Mouse (Mus musculus) CH12.LX (cell line): ENCODE measurements at regions not wholly inside any gene's neighbourhood (a gene's known extent, or its start where the extent isn't known, plus 50 kb on each side); places are given as distances from the start of the nearest gene placed in this dataset.

Source experiments
- DNase-seq: peaks from one replicate; pipeline ENCODE4 v3.0.0-alpha.2; 2013; ENCODE audit errors: extremely low read depth
- H3K27ac ChIP-seq: 2 replicates; pipeline ENCODE4 v1.5.1; 2012; ENCODE audit warnings: low read depth, mild to moderate bottlenecking, control low read depth, moderate library complexity; ENCODE audit not compliant: insufficient read depth
- H3K27me3 ChIP-seq: replicated peaks from 2 replicates; pipeline ENCODE3; 2012; ENCODE audit warnings: inconsistent platforms
- H3K36me3 ChIP-seq, 2 experiments: replicated peaks in 1 of 2; 2 replicates each; pipeline versions ENCODE3 to v1.6.1; 2012; ENCODE audit warnings: inconsistent platforms in 1 of 2, low read length in 1 of 2, mild to moderate bottlenecking in 1 of 2, mixed read lengths in 1 of 2, moderate library complexity in 1 of 2; ENCODE audit not compliant: control insufficient read depth in 1 of 2, insufficient read depth in 1 of 2
- H3K4me1 ChIP-seq, 2 experiments: 2 replicates each; pipeline ENCODE4 v1.6.1; 2012; ENCODE audit warnings: inconsistent platforms in 1 of 2, moderate library complexity in 1 of 2; ENCODE audit not compliant: insufficient read depth in 2 of 2, control insufficient read depth in 1 of 2
- H3K4me2 ChIP-seq: 2 replicates; pipeline ENCODE4 v1.6.1; 2012; ENCODE audit warnings: low read depth, mild to moderate bottlenecking, control low read depth; ENCODE audit not compliant: poor library complexity, insufficient read depth, severe bottlenecking
- H3K4me3 ChIP-seq, 3 experiments: fragments of 150-350 bp in 1 of 3; sonication (generic) in 1 of 3; replicated peaks in 1 of 3; 2 replicates each; pipeline versions ENCODE3 to v1.5.1; 2011 to 2012; ENCODE audit warnings: low read depth in 2 of 3, low read length in 2 of 3, mild to moderate bottlenecking in 2 of 3, moderate library complexity in 2 of 3, control low read depth in 1 of 3, improper control_type of control experiment in 1 of 3, inconsistent platforms in 1 of 3, mixed read lengths in 1 of 3; ENCODE audit not compliant: poor library complexity in 1 of 3
- H3K79me2 ChIP-seq: replicated peaks from 2 replicates; pipeline ENCODE4 v1.6.1; 2012; ENCODE audit warnings: mild to moderate bottlenecking, moderate library complexity; ENCODE audit not compliant: control insufficient read depth, poor library complexity, insufficient read depth, severe bottlenecking; ENCODE audit errors: extremely low read depth
- H3K9ac ChIP-seq: 2 replicates; pipeline ENCODE4 v1.6.1; 2012; ENCODE audit warnings: low read depth, mild to moderate bottlenecking, control low read depth, moderate library complexity; ENCODE audit not compliant: insufficient read depth
- H3K9me3 ChIP-seq: replicated peaks from 2 replicates; pipeline ENCODE3; 2012; ENCODE audit warnings: low read length, inconsistent platforms, mixed read lengths
- CTCF ChIP-seq, 2 experiments: IDR thresholded peaks in 1 of 2; conservative IDR thresholded peaks in 1 of 2; 2 replicates each; pipeline ENCODE4 v1.5.1; 2011 to 2012; ENCODE audit warnings: low read depth in 2 of 2, low read length in 2 of 2, improper control_type of control experiment in 1 of 2, inconsistent platforms in 1 of 2, mild to moderate bottlenecking in 1 of 2, moderate library complexity in 1 of 2
- E2F4 ChIP-seq: IDR thresholded peaks from 2 replicates; pipeline ENCODE4 v1.6.1; 2011; ENCODE audit warnings: low read depth, low read length, improper control_type of control experiment; ENCODE audit not compliant: insufficient replicate concordance
- EP300 ChIP-seq: IDR thresholded peaks from 2 replicates; pipeline ENCODE4 v1.6.1; 2011; ENCODE audit warnings: low read length, improper control_type of control experiment
- ETS1 ChIP-seq: conservative IDR thresholded peaks from 2 replicates; pipeline ENCODE4 v1.6.1; 2012; ENCODE audit warnings: low read depth, mild to moderate bottlenecking, inconsistent platforms, low read length, improper control_type of control experiment, moderate library complexity
- GABPA ChIP-seq: IDR thresholded peaks from 2 replicates; pipeline ENCODE4 v1.6.1; 2012; ENCODE audit warnings: low read depth, low read length, improper control_type of control experiment, inconsistent platforms; ENCODE audit not compliant: insufficient replicate concordance
- HCFC1 ChIP-seq: IDR thresholded peaks from 2 replicates; pipeline ENCODE4 v1.6.1; 2012; ENCODE audit warnings: low read depth, mild to moderate bottlenecking, inconsistent platforms, low read length, improper control_type of control experiment
- IRF4 ChIP-seq: IDR thresholded peaks from 2 replicates; pipeline ENCODE4 v1.6.1; 2014; ENCODE audit warnings: low read depth, mild to moderate bottlenecking, inconsistent platforms, low read length, improper control_type of control experiment
- JUND ChIP-seq: conservative IDR thresholded peaks from 2 replicates; pipeline ENCODE4 v1.6.1; 2011; ENCODE audit warnings: low read depth, low read length, improper control_type of control experiment
- KAT2A ChIP-seq: IDR thresholded peaks from 2 replicates; pipeline ENCODE4 v1.6.1; 2012; ENCODE audit warnings: low read length, improper control_type of control experiment, inconsistent platforms; ENCODE audit not compliant: insufficient replicate concordance
- MAX ChIP-seq: IDR thresholded peaks from 2 replicates; pipeline ENCODE4 v1.6.1; 2011; ENCODE audit warnings: low read length, improper control_type of control experiment
- MAZ ChIP-seq: IDR thresholded peaks from 2 replicates; pipeline ENCODE4 v1.6.1; 2012; ENCODE audit warnings: low read depth, mild to moderate bottlenecking, inconsistent platforms, low read length, improper control_type of control experiment, moderate library complexity
- MXI1 ChIP-seq: IDR thresholded peaks from 2 replicates; pipeline ENCODE4 v1.6.1; 2011; ENCODE audit warnings: mild to moderate bottlenecking, low read depth, low read length, improper control_type of control experiment
- MYC ChIP-seq: IDR thresholded peaks from 2 replicates; pipeline ENCODE4 v1.6.1; 2011; ENCODE audit warnings: low read depth, mild to moderate bottlenecking, improper control_type of control experiment, low read length
- NELFE ChIP-seq: IDR thresholded peaks from 2 replicates; pipeline ENCODE4 v1.6.1; 2011; ENCODE audit warnings: low read depth, low read length, improper control_type of control experiment
- NRF1 ChIP-seq: IDR thresholded peaks from 2 replicates; pipeline ENCODE4 v1.6.1; 2014; ENCODE audit warnings: low read depth, mild to moderate bottlenecking, inconsistent platforms, low read length, improper control_type of control experiment, moderate library complexity
- PAX5 ChIP-seq: IDR thresholded peaks from 2 replicates; pipeline ENCODE4 v1.6.1; 2012; ENCODE audit warnings: low read length, inconsistent platforms, mixed read lengths
- POLR2AphosphoS2 ChIP-seq: IDR thresholded peaks from 2 replicates; pipeline ENCODE4 v1.6.1; 2011; ENCODE audit warnings: low read depth, low read length, improper control_type of control experiment
- RAD21 ChIP-seq: IDR thresholded peaks from 2 replicates; pipeline ENCODE4 v1.6.1; 2011; ENCODE audit warnings: low read depth, mild to moderate bottlenecking, low read length, improper control_type of control experiment, moderate library complexity
- SIN3A ChIP-seq: IDR thresholded peaks from 2 replicates; pipeline ENCODE4 v1.6.1; 2012; ENCODE audit warnings: low read length, improper control_type of control experiment, inconsistent platforms
- TCF12 ChIP-seq: IDR thresholded peaks from 2 replicates; pipeline ENCODE4 v1.6.1; 2014; ENCODE audit warnings: low read depth, mild to moderate bottlenecking, inconsistent platforms, low read length, improper control_type of control experiment
- USF2 ChIP-seq: conservative IDR thresholded peaks from 2 replicates; pipeline ENCODE4 v1.6.1; 2011; ENCODE audit warnings: low read depth, low read length, improper control_type of control experiment
- ZC3H11A ChIP-seq: IDR thresholded peaks from 2 replicates; pipeline ENCODE4 v1.6.1; 2012; ENCODE audit warnings: low read depth, mild to moderate bottlenecking, inconsistent platforms, low read length, improper control_type of control experiment
- ZMIZ1 ChIP-seq: IDR thresholded peaks from 2 replicates; pipeline ENCODE4 v1.6.1; 2012; ENCODE audit warnings: low read depth, mild to moderate bottlenecking, inconsistent platforms, low read length, improper control_type of control experiment
- dilution Hi-C: fragments of 300-500 bp; cut with MboI; formaldehyde crosslinking; loops from 2 replicates; pipeline ENCODE4 v1.14.3; 2020; ENCODE audit warnings: low sequenced_read_pairs; ENCODE audit not compliant: extremely low pct_unique_long_range_greater_than_20kb, extremely low pct_ligation_motif_present
- in situ Hi-C: fragments of 300-500 bp; cut with MboI; formaldehyde crosslinking; loops from 3 replicates; pipeline ENCODE4 v1.14.3; 2019; ENCODE audit warnings: low sequenced_read_pairs, low pct_ligation_motif_present, low pct_unique_long_range_greater_than_20kb, mixed read lengths

- Histone ChIP-seq H3K4me2 (no peak overlapping the region), H3K36me3 (no peaks in the 10 kb centered on the region), H3K4me1 (no peaks in the 10 kb centered on the region), H3K79me2 (no peaks in the 10 kb centered on the region), H3K4me3 (no peak overlapping the region), H3K27ac (no peak overlapping the region), H3K9ac (no peak overlapping the region), H3K9me3 (no peaks in the 10 kb centered on the region), H3K27me3 (no peaks in the 10 kb centered on the region)
- in situ Hi-C loops: no loop called here
- dilution Hi-C loops: no loop called here
- no peak for DNase-seq
- TF ChIP-seq EP300 (no peak), PAX5 (no peak), IRF4 (no peak), HCFC1 (no peak), MAX (no peak), ZC3H11A (no peak), MXI1 (no peak), GABPA (no peak), SIN3A (no peak), MYC (no peak), KAT2A (no peak), TCF12 (no peak), NELFE (no peak), JUND (no peak), CTCF (conservative IDR thresholded peaks at IDR 0.05 in 1 of 2, IDR thresholded peaks at IDR 0.05 in 1 of 2; ENCODE audit: low read depth in 2 of 2, low read length in 2 of 2) (no peak), MAZ (no peak), ETS1 (no peak)
These were observed 523.0 kb downstream of the Plekhb2 start for GRCm38 (mm10) chr1:35372751-35373150.

- TF ChIP-seq ETS1 (no peak), E2F4 (no peak), PAX5 (no peak), USF2 (no peak), CTCF (conservative IDR thresholded peaks at IDR 0.05 in 1 of 2, IDR thresholded peaks at IDR 0.05 in 1 of 2; ENCODE audit: low read depth in 2 of 2, low read length in 2 of 2) (no peak), MAX (no peak), ZMIZ1 (no peak), RAD21 (no peak), IRF4 (no peak), POLR2AphosphoS2 (no peak), NRF1 (no peak), JUND (no peak)
- Histone ChIP-seq H3K4me2 (no peak overlapping the region), H3K79me2 (no peaks in the 10 kb centered on the region), H3K27me3 (no peaks in the 10 kb centered on the region), H3K9ac (no peak overlapping the region), H3K4me3 (no peak overlapping the region), H3K36me3 (no peaks in the 10 kb centered on the region), H3K27ac (no peak overlapping the region), H3K4me1 (no peaks in the 10 kb centered on the region), H3K9me3 (no peaks in the 10 kb centered on the region)
- in situ Hi-C loops (no loop called here), dilution Hi-C loops (no loop called here)
- no peak for DNase-seq
These were observed 531.0 kb downstream of the Plekhb2 start for GRCm38 (mm10) chr1:35380633-35381385.
